Mouse (Mus musculus) MEL (cell line): ENCODE results near the gene Dpf2.

Experiments used
- CHD1 ChIP-seq: IDR thresholded peaks from 2 replicates; pipeline ENCODE4 v1.6.1; 2012; ENCODE audit warnings: low read depth, mild to moderate bottlenecking, inconsistent platforms, low read length, improper control_type of control experiment
- CTCF ChIP-seq, 3 experiments: IDR thresholded peaks in 2 of 3; conservative IDR thresholded peaks in 1 of 3; 2 replicates each; pipeline ENCODE4 v1.5.1; 2011 to 2012; ENCODE audit warnings: low read length in 3 of 3, low read depth in 2 of 3, mild to moderate bottlenecking in 2 of 3, improper control_type of control experiment in 1 of 3, inconsistent platforms in 1 of 3, mixed read lengths in 1 of 3, moderate library complexity in 1 of 3; ENCODE audit not compliant: control insufficient read depth in 1 of 3, insufficient read depth in 1 of 3, poor library complexity in 1 of 3, severe bottlenecking in 1 of 3
- ETS1 ChIP-seq: IDR thresholded peaks from 2 replicates; pipeline ENCODE4 v1.6.1; 2012; ENCODE audit warnings: low read depth, mild to moderate bottlenecking, inconsistent platforms, low read length, improper control_type of control experiment, moderate library complexity
- HCFC1 ChIP-seq: IDR thresholded peaks from 2 replicates; pipeline ENCODE4 v1.6.1; 2012; ENCODE audit warnings: low read depth, mild to moderate bottlenecking, inconsistent platforms, low read length, improper control_type of control experiment, moderate library complexity
- KAT2A ChIP-seq: conservative IDR thresholded peaks from 2 replicates; pipeline ENCODE4 v1.6.1; 2012; ENCODE audit warnings: low read depth, low read length, improper control_type of control experiment, inconsistent platforms
- MAFK ChIP-seq: IDR thresholded peaks from 2 replicates; pipeline ENCODE4 v1.6.1; 2011; ENCODE audit warnings: low read depth, mild to moderate bottlenecking, low read length, improper control_type of control experiment, borderline replicate concordance
- POLR2A ChIP-seq, 2 experiments: IDR thresholded peaks; 2 replicates each; pipeline ENCODE4 v1.6.1; 2011 to 2012; ENCODE audit warnings: low read length in 2 of 2, mild to moderate bottlenecking in 2 of 2, control low read depth in 1 of 2, improper control_type of control experiment in 1 of 2, low read depth in 1 of 2, moderate library complexity in 1 of 2; ENCODE audit not compliant: control insufficient read depth in 1 of 2, insufficient read depth in 1 of 2, poor library complexity in 1 of 2
- USF1 ChIP-seq: IDR thresholded peaks from 2 replicates; pipeline ENCODE4 v1.6.1; 2014; ENCODE audit warnings: low read depth, mild to moderate bottlenecking, inconsistent platforms, low read length, improper control_type of control experiment, moderate library complexity
- ZNF384 ChIP-seq: IDR thresholded peaks from 2 replicates; pipeline ENCODE4 v1.6.1; 2012; ENCODE audit warnings: low read depth, mild to moderate bottlenecking, inconsistent platforms, low read length, improper control_type of control experiment

DNA sequence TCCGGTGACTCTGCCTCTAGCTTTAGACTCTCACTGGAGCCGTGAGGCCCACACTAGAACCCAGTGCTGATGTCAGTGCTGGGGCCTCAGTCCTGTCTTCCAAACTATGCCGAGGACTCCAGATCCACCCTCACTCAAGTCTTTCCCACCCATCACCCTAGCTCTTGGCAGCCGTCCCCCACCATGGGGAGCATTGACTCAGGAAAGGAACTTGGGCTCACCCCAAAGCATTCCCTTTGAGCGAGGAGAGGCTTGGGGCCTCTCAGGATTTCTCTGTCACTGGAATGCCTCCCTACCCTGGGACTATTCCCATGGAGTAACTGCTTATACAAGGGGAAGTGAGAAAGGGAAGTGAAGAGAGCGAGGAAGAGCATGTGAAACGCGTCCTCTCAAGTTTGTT lies 33.1 kb upstream of the Dpf2 start:
- TF ChIP-seq KAT2A (no peak), ETS1 (no peak), CTCF (IDR thresholded peaks at IDR 0.05 in 2 of 3, conservative IDR thresholded peaks at IDR 0.05 in 1 of 3; ENCODE audit: control insufficient read depth in 1 of 3, insufficient read depth in 1 of 3, low read depth in 2 of 3, low read length in 3 of 3, poor library complexity in 1 of 3, severe bottlenecking in 1 of 3) (no peak), ZNF384 (no peak), USF1 (no peak), POLR2A (IDR thresholded peaks at IDR 0.05; ENCODE audit: control insufficient read depth in 1 of 2, insufficient read depth in 1 of 2, low read depth in 1 of 2, low read length in 2 of 2, poor library complexity in 1 of 2) (no peak), MAFK (no peak), CHD1 (no peak), HCFC1 (no peak)
